Mouse (Mus musculus) hindbrain, embryonic 15.5 days (tissue): ENCODE data around the gene Nova2. TPM values are rescaled to one million over a fixed set of nuclear protein-coding genes. Genes with fewer than 3 reads are reported as not detected.

Experiments used
- ATAC-seq: fragments of 200-750 bp; cut with Nextera tagmentation; 2 replicates; pipeline ENCODE4 v1.8.0; 2017; ENCODE audit warnings: low read depth, moderate number of reproducible peaks, moderate TSS enrichment; ENCODE audit not compliant: low FRiP score
- H3K27ac ChIP-seq: fragments of 300-500 bp; sonication (generic); replicated peaks from 2 replicates; pipeline ENCODE4 v1.5.1; 2015; ENCODE audit warnings: mild to moderate bottlenecking, inconsistent platforms
- H3K27me3 ChIP-seq: fragments of 300-500 bp; sonication (generic); 2 replicates; pipeline ENCODE4 v1.6.1; 2015; ENCODE audit warnings: control low read depth, inconsistent platforms
- H3K36me3 ChIP-seq: fragments of 300-500 bp; sonication (generic); 2 replicates; pipeline ENCODE4 v1.6.1; 2015; ENCODE audit warnings: control low read depth, inconsistent platforms
- H3K4me1 ChIP-seq: fragments of 300-500 bp; sonication (generic); replicated peaks from 2 replicates; pipeline ENCODE4 v1.6.1; 2015; ENCODE audit warnings: control low read depth, inconsistent platforms
- H3K4me2 ChIP-seq: fragments of 300-500 bp; sonication (generic); 2 replicates; pipeline ENCODE4 v1.6.1; 2015; ENCODE audit warnings: moderate library complexity, mild to moderate bottlenecking, inconsistent platforms
- H3K4me3 ChIP-seq: fragments of 300-500 bp; sonication (generic); 2 replicates; pipeline ENCODE4 v1.5.1; 2015; ENCODE audit warnings: mild to moderate bottlenecking, inconsistent platforms
- H3K9ac ChIP-seq: fragments of 300-500 bp; sonication (generic); 2 replicates; pipeline ENCODE4 v1.6.1; 2015; ENCODE audit warnings: inconsistent platforms
- H3K9me3 ChIP-seq: fragments of 300-500 bp; sonication (generic); 2 replicates; pipeline ENCODE4 v1.6.1; 2016; ENCODE audit warnings: control low read depth, inconsistent platforms
- WGBS: fragments of 180-500 bp; shearing (Covaris S2); methylation state at CpG from one replicate; pipeline ENCODE4 v1.1.7; 2015; 5-methylcytosine and 5-hydroxymethylcytosine counted together
- polyA plus RNA-seq: library from polyadenylated mRNA; unstranded; fragments of >200 nt; fragmentation: Nextera tagmentation; extraction: Ambion mirVana; gene quantifications from 2 replicates; pipeline ENCODE4 v1.2.1, GENCODE M21; 2015

The Nova2 gene
- polyA plus RNA-seq: 12.5 and 13.0 TPM in 2 replicates

DNA sequence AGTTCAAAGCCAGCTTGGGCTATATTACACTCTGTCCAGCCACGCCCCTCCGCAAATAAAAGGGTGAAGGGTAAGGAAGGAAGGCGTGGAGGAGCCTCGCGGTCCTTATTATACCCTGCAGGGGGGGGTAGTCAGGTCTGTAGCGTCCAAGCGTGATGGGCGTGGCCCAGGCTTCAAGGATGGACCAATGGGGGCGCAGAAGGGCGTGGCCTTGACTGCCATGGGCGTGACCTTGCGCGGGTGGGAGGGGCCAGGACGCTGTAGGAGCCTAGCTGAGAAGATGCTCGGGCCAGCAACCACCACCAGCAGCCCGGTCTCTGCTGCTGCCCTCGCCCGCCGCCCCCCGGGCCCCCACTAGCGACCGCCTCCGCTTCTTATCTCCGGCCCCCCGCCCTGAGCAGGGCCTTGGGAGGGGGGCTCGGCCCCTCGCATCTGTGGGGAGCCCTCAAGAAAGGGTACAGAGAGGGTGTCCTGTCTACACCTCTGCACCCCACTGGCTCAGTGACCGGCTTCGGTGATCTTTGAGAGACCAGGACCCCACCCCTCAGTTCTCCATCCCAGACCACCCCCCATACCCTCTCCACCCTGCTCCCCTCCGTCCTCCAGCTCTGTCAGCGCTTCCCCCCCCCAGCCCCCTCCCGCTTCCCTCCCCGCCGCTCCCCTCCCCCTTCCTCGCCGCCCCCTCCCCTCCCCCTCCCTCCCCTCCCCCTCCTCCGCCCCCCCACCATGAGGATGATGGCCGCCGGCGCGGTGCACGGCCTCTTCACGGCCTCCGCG lies at the start of gene Nova2:
Gene Nova2 (plus strand): TSS at position 727 of the 777 bp plus-strand sequence.
- H3K4me1 ChIP-seq: peaks cover 75% of the 10 kb centered on the region
- no peaks in the 10 kb centered on the region for H3K9me3 ChIP-seq
- no peaks in the 10 kb centered on the region for H3K27me3 ChIP-seq
- peak within 1 kb of the TSS; percentile 100 for H3K9ac ChIP-seq
- peak; percentile 80 for ATAC-seq
- H3K4me2 ChIP-seq: peak within 1 kb of the TSS; percentile 74
- under 1% methylated on average over 29 of the region's 45 CpGs for WGBS
- peak within 1 kb of the TSS; percentile 95 for H3K4me3 ChIP-seq
- peak within 1 kb of the TSS; percentile 96 for H3K27ac ChIP-seq
- H3K36me3 ChIP-seq: no peaks in the 10 kb centered on the region

DNA sequence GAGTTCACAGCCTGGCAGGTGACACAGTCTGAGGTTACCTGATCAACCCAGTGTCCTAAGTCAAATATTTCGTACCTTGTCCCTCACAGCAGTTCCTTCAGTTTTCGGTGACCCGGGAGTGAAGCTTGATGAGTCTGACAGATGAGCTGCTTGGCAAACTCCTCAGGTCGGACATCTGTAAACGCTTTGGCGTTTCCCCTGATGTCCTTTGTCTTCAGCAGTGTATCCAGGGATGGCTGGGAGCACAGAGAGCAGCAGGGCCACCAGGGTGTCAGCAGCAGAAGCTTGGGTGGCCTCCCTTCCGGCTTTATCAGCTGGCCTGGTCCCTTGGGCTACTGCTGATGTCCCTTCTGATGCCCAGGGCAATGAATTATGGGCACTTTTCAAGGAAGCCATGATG lies 47.0 kb upstream of the Nova2 start:
- Histone ChIP-seq H3K27ac (no peak overlapping the region), H3K4me2 (no peak overlapping the region), H3K4me3 (no peak overlapping the region), H3K36me3 (no peaks in the 10 kb centered on the region), H3K9me3 (no peaks in the 10 kb centered on the region), H3K9ac (no peak overlapping the region), H3K4me1 (no peaks in the 10 kb centered on the region), H3K27me3 (no peaks in the 10 kb centered on the region)
- no peak for ATAC-seq
- WGBS: 80% methylated on average over 7 of the region's 7 CpGs

DNA sequence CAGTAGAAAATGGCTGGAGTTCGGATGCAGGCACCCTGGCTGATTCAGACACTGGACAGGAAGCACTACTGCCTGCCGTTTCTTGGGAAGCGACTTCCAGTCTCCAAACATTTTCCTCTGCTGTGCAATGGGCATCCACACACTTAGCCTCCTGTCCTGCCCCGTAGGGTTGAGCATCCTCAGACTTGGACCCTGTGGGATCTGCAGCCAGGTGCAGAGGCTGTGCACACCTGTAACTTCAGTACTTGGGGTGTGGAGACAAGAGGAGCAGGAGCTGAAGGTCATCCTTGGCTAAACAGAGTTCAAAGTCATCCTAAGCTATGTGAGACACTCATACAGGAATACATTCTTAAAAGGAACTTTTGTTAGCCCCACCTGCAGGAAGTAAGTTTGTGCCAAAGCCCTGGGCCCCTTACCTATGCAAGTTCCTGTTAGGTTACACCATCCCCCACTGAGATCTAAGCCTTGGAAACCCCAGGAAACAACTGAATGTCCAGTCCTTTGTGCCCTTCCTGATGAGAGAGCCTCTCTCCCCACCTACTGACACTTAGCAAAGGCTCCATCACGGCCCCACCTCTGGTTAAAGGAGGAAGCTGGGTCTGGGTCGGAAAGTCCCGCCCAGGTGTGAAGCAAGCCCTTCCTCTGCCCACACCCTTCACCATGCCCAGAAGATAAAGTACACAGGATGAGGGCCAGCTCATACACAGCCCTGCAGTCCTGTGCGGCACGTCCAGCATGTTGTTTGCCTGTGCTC lies 41.5 kb upstream of the Nova2 start:
- H3K4me3 ChIP-seq: no peak overlapping the region
- ATAC-seq: no peak
- H3K4me1 ChIP-seq: no peaks in the 10 kb centered on the region
- no peaks in the 10 kb centered on the region for H3K36me3 ChIP-seq
- no peaks in the 10 kb centered on the region for H3K27me3 ChIP-seq
- no peak overlapping the region for H3K27ac ChIP-seq
- H3K9ac ChIP-seq: no peak overlapping the region
- no peak overlapping the region for H3K4me2 ChIP-seq
- WGBS: 61% methylated on average over 9 of the region's 9 CpGs
- no peaks in the 10 kb centered on the region for H3K9me3 ChIP-seq

DNA sequence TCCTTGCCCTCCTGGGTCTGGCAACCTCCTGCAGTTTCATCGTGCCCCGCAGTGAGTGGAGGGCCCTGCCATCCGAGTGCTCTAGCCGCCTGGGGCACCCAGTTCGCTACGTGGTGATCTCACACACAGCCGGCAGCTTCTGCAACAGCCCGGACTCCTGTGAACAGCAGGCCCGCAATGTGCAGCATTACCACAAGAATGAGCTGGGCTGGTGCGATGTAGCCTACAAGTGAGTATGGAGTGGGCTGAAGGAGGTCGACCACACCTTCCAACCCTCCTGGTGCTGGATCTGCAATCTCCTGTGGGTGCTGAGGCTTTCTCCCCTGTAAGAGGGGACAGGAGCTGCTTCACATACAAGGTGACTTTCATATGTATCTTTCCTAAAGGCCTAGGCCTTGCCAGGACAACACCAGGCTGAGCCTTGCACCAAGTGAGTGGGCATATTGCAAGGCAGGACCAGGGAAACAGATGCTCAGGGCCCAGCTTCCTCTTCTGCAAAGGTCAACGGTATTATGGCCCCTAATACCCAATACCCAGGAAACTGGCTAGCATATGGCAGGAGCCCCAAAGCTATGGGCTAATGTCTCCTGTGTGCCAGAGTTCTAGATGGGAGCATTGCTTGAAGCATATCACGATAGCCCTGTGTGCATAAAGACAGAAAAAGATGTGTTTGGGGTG lies 40.8 kb upstream of the Nova2 start:
- Histone ChIP-seq H3K4me1 (no peaks in the 10 kb centered on the region), H3K4me3 (no peak overlapping the region), H3K9me3 (no peaks in the 10 kb centered on the region), H3K4me2 (no peak overlapping the region), H3K9ac (no peak overlapping the region), H3K27me3 (no peaks in the 10 kb centered on the region), H3K36me3 (no peaks in the 10 kb centered on the region), H3K27ac (peak overlapping the region; percentile 48; the same call in 1 of the 2 replicates)
- no peak for ATAC-seq
- 58% methylated on average over 13 of the region's 13 CpGs for WGBS

DNA sequence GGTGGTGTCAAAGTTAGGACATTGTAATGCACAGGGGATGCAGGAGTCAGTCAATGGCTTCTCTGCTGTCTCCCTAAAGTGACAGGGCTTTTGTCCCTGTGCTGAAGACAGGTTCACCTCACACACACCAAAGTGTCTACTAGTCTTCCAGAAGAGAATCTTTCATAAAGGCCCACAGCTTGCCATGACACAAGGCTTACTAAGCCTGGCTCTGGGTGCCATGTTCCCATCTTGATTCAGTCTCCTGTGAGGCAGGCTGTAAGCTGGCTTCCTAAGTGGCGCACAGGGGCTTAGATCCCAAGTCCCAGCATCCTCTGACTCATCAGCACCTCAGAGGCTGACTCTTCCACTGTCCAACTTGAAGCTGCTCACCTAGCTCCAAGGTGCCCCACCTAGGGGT lies 38.7 kb upstream of the Nova2 start:
- no peaks in the 10 kb centered on the region for H3K9me3 ChIP-seq
- no peak for ATAC-seq
- no peaks in the 10 kb centered on the region for H3K27me3 ChIP-seq
- H3K4me2 ChIP-seq: no peak overlapping the region
- H3K4me3 ChIP-seq: no peak overlapping the region
- H3K4me1 ChIP-seq: peaks cover 4% of the 10 kb centered on the region; the same call in 1 of the 2 replicates
- no peak overlapping the region for H3K27ac ChIP-seq
- WGBS: 96% methylated on average over 1 of the region's 1 CpGs
- no peaks in the 10 kb centered on the region for H3K36me3 ChIP-seq
- no peak overlapping the region for H3K9ac ChIP-seq

DNA sequence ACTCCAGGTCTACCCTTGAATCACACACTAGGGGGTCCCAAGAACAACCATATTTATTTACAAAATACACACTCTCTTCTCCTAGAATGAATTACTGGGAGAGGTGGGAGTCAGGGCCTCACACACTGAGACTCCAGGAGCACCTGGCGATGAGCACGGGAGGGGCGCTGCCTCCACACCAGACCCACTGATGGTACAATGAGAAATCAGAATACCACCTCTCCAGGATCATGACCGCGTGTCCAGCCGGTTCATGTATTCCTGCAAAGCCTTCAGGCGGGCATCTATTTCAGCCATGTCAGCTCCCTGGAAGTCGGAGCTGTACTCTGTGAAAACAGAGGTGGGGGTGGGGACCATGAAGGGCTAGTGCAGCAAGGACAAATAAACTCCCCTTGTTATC lies 34.8 kb upstream of the Nova2 start:
- no peak overlapping the region for H3K4me3 ChIP-seq
- no peaks in the 10 kb centered on the region for H3K36me3 ChIP-seq
- no peak overlapping the region for H3K9ac ChIP-seq
- WGBS: 94% methylated on average over 8 of the region's 8 CpGs
- peaks cover 27% of the 10 kb centered on the region for H3K4me1 ChIP-seq
- H3K9me3 ChIP-seq: no peaks in the 10 kb centered on the region
- no peak overlapping the region for H3K27ac ChIP-seq
- ATAC-seq: no peak
- no peaks in the 10 kb centered on the region for H3K27me3 ChIP-seq
- H3K4me2 ChIP-seq: no peak overlapping the region

DNA sequence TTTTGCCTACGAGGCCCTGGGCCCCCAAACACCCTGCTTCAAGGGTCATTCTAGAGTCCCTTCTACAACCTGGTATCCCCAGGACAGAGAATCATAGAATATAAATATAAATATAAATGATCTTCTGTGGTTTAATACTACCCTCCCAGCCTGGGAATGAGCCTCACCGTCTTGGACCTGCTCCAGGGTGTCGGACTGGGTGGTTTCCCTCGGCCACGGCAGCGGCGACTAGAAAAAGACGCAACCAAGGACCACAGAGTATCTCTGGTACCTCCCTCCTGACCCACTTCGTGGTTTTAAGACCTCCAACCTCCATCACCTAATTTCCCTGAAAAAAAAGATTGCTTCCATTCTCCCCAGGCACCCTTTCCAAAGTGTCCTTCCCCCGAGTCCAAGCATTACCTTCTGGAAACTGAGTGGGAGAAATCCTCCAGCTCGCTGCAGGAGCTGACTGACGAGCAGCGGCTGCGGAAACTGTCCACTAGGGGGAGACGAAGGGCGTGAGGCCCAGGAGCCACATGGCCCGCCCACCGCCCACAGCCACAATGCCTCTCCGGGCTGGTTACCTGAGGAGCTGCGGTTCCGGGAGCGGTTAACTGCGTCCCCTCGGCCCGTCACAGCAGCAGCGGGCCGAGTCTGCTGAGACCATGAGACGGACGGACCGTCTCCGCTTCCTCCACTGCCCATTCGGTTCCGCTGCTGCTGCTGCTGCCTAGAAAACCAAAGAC lies 33.7 kb upstream of the Nova2 start:
- ATAC-seq: peak; percentile 70
- Histone ChIP-seq H3K4me1 (peaks cover 32% of the 10 kb centered on the region), H3K27me3 (no peaks in the 10 kb centered on the region), H3K36me3 (no peaks in the 10 kb centered on the region), H3K4me2 (peak overlapping the region; percentile 75), H3K4me3 (peak overlapping the region; percentile 55), H3K9ac (peak overlapping the region; percentile 65), H3K9me3 (no peaks in the 10 kb centered on the region), H3K27ac (peak overlapping the region; percentile 74)
- WGBS: 22% methylated on average over 33 of the region's 33 CpGs

DNA sequence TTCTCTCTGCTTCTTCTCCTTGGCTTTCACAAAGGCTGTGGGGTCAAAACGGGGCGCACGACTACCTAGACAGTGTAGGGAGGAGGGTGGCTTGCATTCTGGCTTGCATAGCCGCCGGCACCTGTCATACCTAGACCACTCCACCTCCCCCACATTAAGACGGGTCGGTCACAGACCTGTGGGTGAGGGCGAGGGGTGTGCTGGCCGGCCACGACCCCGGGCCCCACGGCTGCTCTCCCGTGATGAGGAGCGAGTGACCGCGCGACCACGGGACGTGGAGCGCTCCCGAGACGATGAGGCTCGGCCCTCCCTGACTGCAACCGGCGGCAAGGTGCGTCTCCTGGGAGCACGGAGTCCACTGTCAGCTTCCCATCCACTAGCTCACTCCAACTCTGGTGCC lies 32.7 kb upstream of the Nova2 start:
- peak overlapping the region; percentile 74; the same call in 1 of the 2 replicates for H3K27ac ChIP-seq
- H3K9me3 ChIP-seq: no peaks in the 10 kb centered on the region
- H3K9ac ChIP-seq: peak overlapping the region; percentile 65
- H3K27me3 ChIP-seq: no peaks in the 10 kb centered on the region
- H3K36me3 ChIP-seq: no peaks in the 10 kb centered on the region
- H3K4me2 ChIP-seq: peak overlapping the region; percentile 75
- peak overlapping the region; percentile 55 for H3K4me3 ChIP-seq
- WGBS: 28% methylated on average over 27 of the region's 27 CpGs
- peak; percentile 53 for ATAC-seq
- H3K4me1 ChIP-seq: peaks cover 32% of the 10 kb centered on the region

DNA sequence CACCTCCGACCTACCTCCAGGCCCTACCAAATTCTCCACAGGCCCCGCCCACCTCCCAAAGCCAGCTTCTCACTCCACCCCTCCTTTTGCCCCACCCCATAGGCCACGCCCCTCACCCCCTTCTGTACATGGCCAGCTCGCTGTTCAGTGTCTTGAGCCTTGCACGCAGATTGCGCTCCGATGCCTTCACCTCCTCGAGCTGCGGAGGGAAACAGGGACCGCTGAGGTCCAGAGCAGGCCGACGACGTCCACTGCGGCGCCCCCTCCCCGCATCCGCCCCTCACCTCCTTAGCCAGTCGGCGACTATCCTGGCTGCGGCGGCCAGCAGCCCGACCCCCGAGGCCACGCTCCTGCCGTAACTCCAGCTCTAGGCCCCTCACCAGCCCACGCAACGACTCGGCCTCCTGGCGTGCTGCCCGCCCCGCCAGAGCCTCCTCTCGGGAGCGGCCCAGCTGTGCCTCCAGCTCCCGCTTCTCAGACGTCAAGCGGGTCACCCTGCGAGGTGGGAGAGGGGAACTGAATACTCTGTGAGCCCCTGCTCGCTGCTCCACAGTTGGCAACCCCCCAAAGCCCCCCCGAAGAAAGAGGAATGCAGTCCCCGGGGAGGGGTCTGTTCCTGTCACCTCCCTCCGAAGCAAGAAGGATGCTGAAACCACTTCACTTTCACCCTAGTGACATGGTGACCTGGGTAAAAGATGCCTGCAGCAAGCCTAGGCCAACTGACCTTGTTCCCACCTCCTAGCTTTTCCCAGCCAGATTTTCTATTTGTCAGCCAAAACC lies 31.8 kb upstream of the Nova2 start:
- H3K27me3 ChIP-seq: no peaks in the 10 kb centered on the region
- H3K36me3 ChIP-seq: no peaks in the 10 kb centered on the region
- peak; percentile 31 for ATAC-seq
- peak overlapping the region; percentile 75 for H3K4me2 ChIP-seq
- WGBS: 2% methylated on average over 40 of the region's 41 CpGs
- H3K9ac ChIP-seq: peak overlapping the region; percentile 65
- H3K9me3 ChIP-seq: no peaks in the 10 kb centered on the region
- H3K4me3 ChIP-seq: peak overlapping the region; percentile 55
- no peak overlapping the region for H3K27ac ChIP-seq
- H3K4me1 ChIP-seq: peaks cover 32% of the 10 kb centered on the region

DNA sequence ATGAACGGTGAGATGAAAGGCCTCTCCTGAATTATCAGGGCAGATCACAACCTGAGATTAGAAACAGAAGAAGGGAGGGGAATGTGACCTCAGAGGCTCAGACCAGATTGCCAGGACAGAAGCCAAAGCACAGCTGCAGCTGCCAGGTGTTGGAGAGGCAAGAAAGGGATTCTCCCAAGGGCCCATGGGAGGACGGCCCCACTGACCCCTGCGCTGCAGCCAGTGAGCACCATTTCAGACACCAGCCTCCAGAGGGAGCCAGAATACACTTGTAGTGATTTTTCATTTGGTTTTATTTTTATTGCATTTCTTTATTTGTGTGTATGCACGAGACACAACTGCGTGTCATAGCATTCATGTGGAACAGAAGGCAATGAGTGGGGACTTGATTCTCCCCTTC lies 29.2 kb upstream of the Nova2 start:
- Histone ChIP-seq H3K4me2 (no peak overlapping the region), H3K4me3 (no peak overlapping the region), H3K9ac (no peak overlapping the region), H3K27me3 (no peaks in the 10 kb centered on the region), H3K27ac (no peak overlapping the region), H3K36me3 (no peaks in the 10 kb centered on the region), H3K4me1 (peaks cover 32% of the 10 kb centered on the region), H3K9me3 (no peaks in the 10 kb centered on the region)
- 30% methylated on average over 5 of the region's 5 CpGs for WGBS
- ATAC-seq: no peak

DNA sequence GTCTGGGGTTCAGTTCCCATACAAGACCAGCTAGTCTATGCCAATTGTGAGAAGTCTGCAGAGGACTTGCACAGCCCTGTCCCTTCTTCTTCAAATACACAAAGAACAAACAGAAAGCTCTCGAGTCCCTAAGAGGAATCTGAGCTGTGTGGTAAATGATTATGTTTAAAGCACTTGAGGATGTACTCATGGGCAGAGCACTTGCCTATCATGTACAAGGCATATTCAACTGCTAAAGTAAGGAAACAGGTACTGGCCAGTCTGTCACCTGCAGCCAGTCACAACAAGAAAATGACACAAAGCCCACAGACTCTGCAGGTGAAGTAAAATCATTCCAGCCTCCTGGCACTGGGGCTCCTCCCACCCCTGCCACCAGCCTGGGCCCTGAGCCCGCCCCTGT lies 25.2 kb upstream of the Nova2 start:
- Histone ChIP-seq H3K9ac (no peak overlapping the region), H3K4me2 (no peak overlapping the region), H3K4me3 (no peak overlapping the region), H3K36me3 (no peaks in the 10 kb centered on the region), H3K9me3 (no peaks in the 10 kb centered on the region), H3K27ac (no peak overlapping the region), H3K4me1 (0 out of 2 replicates have a peak, but pooled peaks cover 5% of the 10 kb centered on the region), H3K27me3 (no peaks in the 10 kb centered on the region)
- ATAC-seq: no peak
- WGBS: 93% methylated on average over 2 of the region's 2 CpGs
